8 mouse cellular contexts compared by ENCODE assay signal in genomic region chr6:131421572-131421971, GRCm38 (mm10). TPM values are rescaled to one million over a fixed set of nuclear protein-coding genes. Genes with fewer than 3 reads are reported as not detected.
DNase-seq lines count a peak whose midpoint lies in the region; ATAC-seq and TF ChIP-seq lines count a peak whose summit lies in the region.

No protein-coding gene starts in this region.

- no peaks in the 10 kb centered on the region for H3K9me3 ChIP-seq in kidney, embryonic 14.5 days (ENCODE audit: control insufficient read depth, low read length)
- no peaks in the 10 kb centered on the region for H3K9me3 ChIP-seq in G1E (replicated peaks)
- no peaks in the 10 kb centered on the region for H3K9me3 ChIP-seq in kidney, postnatal 0 days (replicated peaks; ENCODE audit: low read length)
- no peaks in the 10 kb centered on the region for H3K9me3 ChIP-seq in midbrain, embryonic 15.5 days

- peak; percentile 76 for TF ChIP-seq CTCF in G1E (IDR thresholded peaks at IDR 0.05; ENCODE audit: low read depth, low read length)
- TF ChIP-seq CTCF in kidney, postnatal 0 days (IDR thresholded peaks at IDR 0.05; ENCODE audit: low read depth) = peak; percentile 74

- H3K4me2 ChIP-seq in kidney, embryonic 14.5 days (replicated peaks; ENCODE audit: low read depth, low read length) = no peak overlapping the region
- H3K4me2 ChIP-seq in kidney, postnatal 0 days (ENCODE audit: low read length) = no peak overlapping the region
- no peak overlapping the region for H3K4me2 ChIP-seq in midbrain, embryonic 15.5 days

- H3K4me3 ChIP-seq in kidney, embryonic 14.5 days (ENCODE audit: low read length) = no peak overlapping the region
- no peak overlapping the region for H3K4me3 ChIP-seq in G1E (ENCODE audit: low read depth, low read length)
- H3K4me3 ChIP-seq in kidney, postnatal 0 days (replicated peaks; ENCODE audit: low read depth, low read length) = no peak overlapping the region
- H3K4me3 ChIP-seq in midbrain, embryonic 15.5 days = no peak overlapping the region

- no peak for ATAC-seq in kidney, embryonic 14.5 days (ENCODE audit: low FRiP score, low TSS enrichment)
- peak; percentile 69 for ATAC-seq in G1E (ENCODE audit: extremely low read depth, insufficient number of reproducible peaks, low FRiP score, poor library complexity, severe bottlenecking)
- 0 out of 2 replicates have a peak, but pooled peaks have one; percentile 44 for ATAC-seq in kidney, postnatal 0 days (replicated peaks; ENCODE audit: low FRiP score, low read depth)
- 0 out of 2 replicates have a peak, but pooled peaks have one; percentile 53 for ATAC-seq in monocyte, adult 5-6 weeks (replicated peaks; ENCODE audit: insufficient number of reproducible peaks, low FRiP score, low TSS enrichment, poor library complexity, severe bottlenecking)
- ATAC-seq in midbrain, embryonic 15.5 days (replicated peaks) = no peak

- no peak overlapping the region for H3K9ac ChIP-seq in kidney, embryonic 14.5 days (ENCODE audit: low read depth, low read length)
- H3K9ac ChIP-seq in kidney, postnatal 0 days (ENCODE audit: low read depth, low read length) = no peak overlapping the region
- no peak overlapping the region for H3K9ac ChIP-seq in midbrain, embryonic 15.5 days

- no peaks in the 10 kb centered on the region for H3K4me1 ChIP-seq in kidney, embryonic 14.5 days (ENCODE audit: control insufficient read depth, insufficient read depth, low read length)
- H3K4me1 ChIP-seq in G1E (ENCODE audit: insufficient read depth, low read depth, low read length) = peaks cover 5% of the 10 kb centered on the region; the same call in 1 of the 2 replicates
- H3K4me1 ChIP-seq in kidney, postnatal 0 days (replicated peaks; ENCODE audit: insufficient read depth, low read length) = no peaks in the 10 kb centered on the region
- H3K4me1 ChIP-seq in midbrain, embryonic 15.5 days = no peaks in the 10 kb centered on the region

- H3K27me3 ChIP-seq in kidney, embryonic 14.5 days (ENCODE audit: control insufficient read depth, insufficient read depth, low read length) = no peaks in the 10 kb centered on the region
- H3K27me3 ChIP-seq in G1E (ENCODE audit: insufficient read depth, low read length) = peaks cover 9% of the 10 kb centered on the region
- no peaks in the 10 kb centered on the region for H3K27me3 ChIP-seq in kidney, postnatal 0 days (ENCODE audit: insufficient read depth, low read length)
- no peaks in the 10 kb centered on the region for H3K27me3 ChIP-seq in midbrain, embryonic 15.5 days (replicated peaks)

- DNase-seq in kidney, adult 11 months = peak; percentile 9
- DNase-seq in G1E (ENCODE audit: low spot score) = peak; percentile 10
- peak; percentile 22 for DNase-seq in c-Kit-positive CD71-negative TER-119-negative erythroid progenitor cells, embryonic 14.5 days (ENCODE audit: low read depth)
- peak; percentile 61 for DNase-seq in kidney, postnatal 0 days (ENCODE audit: low spot score)
- DNase-seq in right cerebral cortex, postnatal 36 days (ENCODE audit: low spot score in 2 of 2) = no peak

- WGBS in kidney, embryonic 14.5 days = 66% methylated on average over 3 of the region's 3 CpGs
- 74% methylated on average over 3 of the region's 3 CpGs for WGBS in kidney, postnatal 0 days
- WGBS in midbrain, embryonic 15.5 days = 66% methylated on average over 3 of the region's 3 CpGs

- no peak overlapping the region for H3K27ac ChIP-seq in kidney, embryonic 14.5 days (ENCODE audit: low read depth, low read length)
- H3K27ac ChIP-seq in kidney, postnatal 0 days = no peak overlapping the region
- no peak overlapping the region for H3K27ac ChIP-seq in midbrain, embryonic 15.5 days

- no peaks in the 10 kb centered on the region for H3K36me3 ChIP-seq in kidney, embryonic 14.5 days (ENCODE audit: control insufficient read depth, insufficient read depth, low read length)
- H3K36me3 ChIP-seq in G1E (replicated peaks) = no peaks in the 10 kb centered on the region
- H3K36me3 ChIP-seq in kidney, postnatal 0 days (ENCODE audit: insufficient read depth, low read length) = no peaks in the 10 kb centered on the region
- H3K36me3 ChIP-seq in midbrain, embryonic 15.5 days (replicated peaks) = no peaks in the 10 kb centered on the region

RNA-seq across cellular contexts. Expression of gene Ybx3, which starts 33.3 kb away (rescaled TPM):
- 71.3 and 78.2 TPM in 2 replicates for polyA plus RNA-seq in kidney, embryonic 14.5 days (2014; fragmentation: Nextera tagmentation; extraction: Ambion mirVana)
- total RNA-seq in G1E (2014; fragmentation: Nextera tagmentation) (1,065 and 1,295 TPM in 2 replicates), G1E (2017) (308 and 391 TPM in 2 replicates)
- 1,477 and 1,552 TPM in 2 replicates for polyA plus RNA-seq in G1E (2012)
- 51.5 and 65.9 TPM in 2 replicates for polyA plus RNA-seq in kidney, postnatal 0 days (2015; fragmentation: Nextera tagmentation; extraction: Ambion mirVana)
- 98.2 to 174 TPM (median 134 TPM) in 3 replicates for total RNA-seq in monocyte, adult 5-6 weeks (2017)
- 24.2 and 27.1 TPM in 2 replicates for polyA plus RNA-seq in midbrain, embryonic 15.5 days (2015; fragmentation: Nextera tagmentation; extraction: Ambion mirVana)

Comparison
In these comparisons a context has a peak if more than half of its experiments do, and no peak if none do; other contexts are left out.
1. ATAC-seq: peak in G1E (single experiment), kidney, postnatal 0 days (single experiment) and monocyte, adult 5-6 weeks (single experiment); none in kidney, embryonic 14.5 days (single experiment) and midbrain, embryonic 15.5 days (single experiment).
2. DNase-seq: peak in kidney, adult 11 months (single experiment), G1E (single experiment), c-Kit-positive CD71-negative TER-119-negative erythroid progenitor cells, embryonic 14.5 days (single experiment) and kidney, postnatal 0 days (single experiment); none in right cerebral cortex, postnatal 36 days (0 of 2).
3. RNA of gene Ybx3, which starts 33.3 kb away (polyA plus RNA-seq): 1,477 to 1,552 TPM in G1E; 71.3 to 78.2 TPM in kidney, embryonic 14.5 days, 51.5 to 65.9 TPM in kidney, postnatal 0 days and 24.2 to 27.1 TPM in midbrain, embryonic 15.5 days; every median in the first group is over 10 times any median in the second.